9 mouse cellular contexts compared by ENCODE assay signal in the genomic region with DNA sequence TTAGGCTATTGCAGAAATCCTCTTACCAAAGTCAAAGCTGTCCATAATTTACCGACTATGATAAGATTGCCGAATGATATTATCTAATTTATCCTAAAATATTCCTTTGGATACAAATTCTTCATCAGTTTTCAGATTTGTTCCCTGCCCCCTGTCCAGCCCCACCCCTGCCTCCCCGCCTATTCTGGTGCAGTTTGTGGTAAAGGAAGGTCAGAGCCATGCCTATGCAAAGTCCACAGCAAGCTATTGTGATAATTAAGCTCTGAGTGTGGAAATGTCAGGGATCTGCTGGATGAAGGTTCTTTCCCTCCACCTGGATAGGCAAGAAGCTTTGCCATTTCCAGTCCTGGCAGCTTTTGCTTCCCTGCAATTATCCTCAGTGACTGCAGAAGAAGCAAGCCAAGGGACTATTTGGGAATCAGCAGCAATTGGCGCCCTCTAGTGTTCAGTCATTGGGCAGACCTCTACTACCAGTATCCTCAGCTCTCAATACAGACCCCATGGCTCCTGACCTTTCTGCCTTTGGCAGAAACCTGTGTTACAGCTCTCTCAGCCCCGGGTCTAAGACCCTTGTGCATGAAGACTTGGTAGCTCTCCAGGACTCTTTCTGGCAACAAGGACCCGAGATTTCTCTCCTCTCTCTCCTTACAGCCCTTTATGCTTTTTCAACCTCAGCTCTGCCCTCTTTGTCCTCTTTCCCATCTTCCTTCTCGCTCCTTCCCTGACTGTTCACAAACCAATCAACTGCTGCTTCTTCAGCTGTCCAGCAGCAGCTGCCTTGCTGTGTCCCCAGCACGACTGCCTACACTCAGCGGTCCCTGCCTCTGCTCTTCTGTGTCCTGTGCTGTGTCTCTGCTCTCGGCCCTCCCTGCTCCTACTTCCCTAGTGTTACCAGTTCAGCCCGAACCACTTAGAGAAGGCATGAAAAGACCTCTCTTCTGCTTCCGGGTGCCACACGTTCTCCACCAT. TPM values are rescaled to one million over a fixed set of nuclear protein-coding genes. Genes with fewer than 3 reads are reported as not detected.
DNase-seq lines count a peak whose midpoint lies in the region; ATAC-seq and TF ChIP-seq lines count a peak whose summit lies in the region.
"Not testable (repeated sequence)": the region's sequence is repeated elsewhere in the genome, so short reads cannot be mapped to it uniquely, and the experiment has no call there.
"Had no signal": no experiment of that assay in that cellular context is flagged by ENCODE, and none has a peak within 500 bp of the region (broad histone marks: within the 10 kb centered on the region; RNA-seq: fewer than 3 reads in every experiment).

No protein-coding gene starts in this region.

- peak; percentile 44 for DNase-seq in 3T3-L1 (ENCODE audit: low read depth, low spot score)
- DNase-seq in brain, adult 2 months (ENCODE audit: low read depth, low spot score) = peak; percentile 89
- DNase-seq in kidney, postnatal 0 days (ENCODE audit: low spot score) = peak; percentile 80

- ATAC-seq in erythroid progenitor cell, adult 5-6 weeks (replicated peaks; ENCODE audit: low FRiP score, poor library complexity, severe bottlenecking) = peak; percentile 77
- ATAC-seq in heart, embryonic 14.5 days (ENCODE audit: insufficient number of reproducible peaks, insufficient read depth, low FRiP score, low read depth) = 0 out of 2 replicates have a peak, but pooled peaks have one; percentile 17
- ATAC-seq in kidney, postnatal 0 days (replicated peaks; ENCODE audit: low FRiP score, low read depth) = peak; percentile 75
- 0 out of 2 replicates have a peak, but pooled peaks have one; percentile 55 for ATAC-seq in limb, embryonic 15.5 days (ENCODE audit: insufficient number of reproducible peaks, low FRiP score, low TSS enrichment, low read depth)
- ATAC-seq in midbrain, embryonic 15.5 days (replicated peaks) = peak; percentile 95

- peak; percentile 77 for TF ChIP-seq CTCF in kidney, postnatal 0 days (IDR thresholded peaks at IDR 0.05; ENCODE audit: low read depth)
- peak; percentile 51; the same call in 1 of the 2 replicates for TF ChIP-seq CTCF in small intestine, adult 2 months (IDR thresholded peaks at IDR 0.05; ENCODE audit: extremely low read depth, insufficient read length, insufficient replicate concordance, low read depth, low read length)

- not testable (repeated sequence) for TF ChIP-seq POLR2A in small intestine, adult 2 months (IDR thresholded peaks at IDR 0.05; ENCODE audit: low read depth, low read length)

- not testable (repeated sequence) for H3K9me3 ChIP-seq in heart, embryonic 14.5 days (ENCODE audit: control insufficient read depth, low read length); kidney, postnatal 0 days (replicated peaks; ENCODE audit: low read length); limb, embryonic 15.5 days; midbrain, embryonic 15.5 days

- not testable (repeated sequence) for H3K36me3 ChIP-seq in heart, embryonic 14.5 days (ENCODE audit: control insufficient read depth, insufficient read depth, low read length); kidney, postnatal 0 days (ENCODE audit: insufficient read depth, low read length); limb, embryonic 15.5 days; midbrain, embryonic 15.5 days (replicated peaks); small intestine, adult 2 months (ENCODE audit: control insufficient read depth, insufficient read depth, low read length)

- WGBS in heart, embryonic 14.5 days = 49% methylated on average over 12 of the region's 13 CpGs
- 52% methylated on average over 13 of the region's 13 CpGs for WGBS in kidney, postnatal 0 days
- 53% methylated on average over 12 of the region's 13 CpGs for WGBS in limb, embryonic 15.5 days
- 57% methylated on average over 13 of the region's 13 CpGs for WGBS in midbrain, embryonic 15.5 days
- 30% methylated on average over 13 of the region's 13 CpGs for WGBS in small intestine, adult 2 months

- H3K27ac ChIP-seq in heart, embryonic 14.5 days (replicated peaks in 1 of 2; ENCODE audit: control insufficient read depth in 1 of 2, insufficient read depth in 1 of 2, low read depth in 2 of 2, low read length in 2 of 2); kidney, postnatal 0 days; limb, embryonic 15.5 days; midbrain, embryonic 15.5 days: not testable (repeated sequence)
- peak overlapping the region; percentile 100 for H3K27ac ChIP-seq in small intestine, adult 2 months (ENCODE audit: insufficient read depth, low read depth, low read length)

- H3K4me1 ChIP-seq in heart, embryonic 14.5 days (ENCODE audit: control insufficient read depth in 2 of 2, insufficient read depth in 2 of 2, low read length in 2 of 2); kidney, postnatal 0 days (replicated peaks; ENCODE audit: insufficient read depth, low read length); limb, embryonic 15.5 days; midbrain, embryonic 15.5 days; small intestine, adult 2 months (ENCODE audit: control insufficient read depth, insufficient read depth, insufficient read length, low read length): not testable (repeated sequence)

- H3K9ac ChIP-seq in heart, embryonic 14.5 days (ENCODE audit: low read length); kidney, postnatal 0 days (ENCODE audit: low read depth, low read length); limb, embryonic 15.5 days; midbrain, embryonic 15.5 days: not testable (repeated sequence)

- H3K4me3 ChIP-seq in heart, embryonic 14.5 days (ENCODE audit: control insufficient read depth in 1 of 2, insufficient read depth in 1 of 2, low read depth in 1 of 2, low read length in 2 of 2); kidney, postnatal 0 days (replicated peaks; ENCODE audit: low read depth, low read length); limb, embryonic 15.5 days; midbrain, embryonic 15.5 days: not testable (repeated sequence)
- peak overlapping the region; percentile 49 for H3K4me3 ChIP-seq in small intestine, adult 2 months (ENCODE audit: low read depth, low read length)

- not testable (repeated sequence) for H3K27me3 ChIP-seq in heart, embryonic 14.5 days (ENCODE audit: control insufficient read depth, insufficient read depth, low read length); kidney, postnatal 0 days (ENCODE audit: insufficient read depth, low read length); limb, embryonic 15.5 days; midbrain, embryonic 15.5 days (replicated peaks); small intestine, adult 2 months (ENCODE audit: control insufficient read depth, insufficient read depth, low read length)

- H3K4me2 ChIP-seq in heart, embryonic 14.5 days (ENCODE audit: low read length); kidney, postnatal 0 days (ENCODE audit: low read length); limb, embryonic 15.5 days; midbrain, embryonic 15.5 days: not testable (repeated sequence)

RNA-seq across cellular contexts. Expression of a gene that starts 6.7 kb away (rescaled TPM):
- total RNA-seq in erythroid progenitor cell, adult 5-6 weeks (2015; ENCODE audit: low replicate concordance) = not detected in 2 replicates
- total RNA-seq in erythroid progenitor cell, adult 5-6 weeks (2017; ENCODE audit: low replicate concordance) = not detected in 2 replicates
- not detected in 2 replicates for polyA plus RNA-seq in heart, embryonic 14.5 days (2014; fragmentation: Nextera tagmentation; extraction: Ambion mirVana)
- 0.54 and 0.66 TPM in 2 replicates for polyA plus RNA-seq in kidney, postnatal 0 days (2015; fragmentation: Nextera tagmentation; extraction: Ambion mirVana)
- polyA plus RNA-seq in limb, embryonic 15.5 days (2015; fragmentation: Nextera tagmentation; extraction: Ambion mirVana) = not detected in 2 replicates
- polyA plus RNA-seq in midbrain, embryonic 15.5 days (2015; fragmentation: Nextera tagmentation; extraction: Ambion mirVana) = not detected in 2 replicates
- polyA plus RNA-seq in small intestine, adult 2 months (2012; rRNA removed) = 0.24 TPM in 1 of 2 replicates, not detected in the other
- polyA plus RNA-seq: CD4-positive, CD25-positive, alpha-beta regulatory T cell, adult 4 months had no signal

RNA-seq across cellular contexts. Expression of a gene that starts 32.1 kb away (rescaled TPM):
- not detected in 2 replicates for total RNA-seq in erythroid progenitor cell, adult 5-6 weeks (2015; ENCODE audit: low replicate concordance)
- not detected in 2 replicates for total RNA-seq in erythroid progenitor cell, adult 5-6 weeks (2017; ENCODE audit: low replicate concordance)
- polyA plus RNA-seq in heart, embryonic 14.5 days (2014; fragmentation: Nextera tagmentation; extraction: Ambion mirVana) = not detected in 2 replicates
- polyA plus RNA-seq in kidney, postnatal 0 days (2015; fragmentation: Nextera tagmentation; extraction: Ambion mirVana) = 1.9 and 2.2 TPM in 2 replicates
- not detected in 2 replicates for polyA plus RNA-seq in limb, embryonic 15.5 days (2015; fragmentation: Nextera tagmentation; extraction: Ambion mirVana)
- not detected in 2 replicates for polyA plus RNA-seq in midbrain, embryonic 15.5 days (2015; fragmentation: Nextera tagmentation; extraction: Ambion mirVana)
- polyA plus RNA-seq in small intestine, adult 2 months (2012; rRNA removed) = 54.1 and 189 TPM in 2 replicates
- polyA plus RNA-seq: CD4-positive, CD25-positive, alpha-beta regulatory T cell, adult 4 months had no signal

RNA-seq across cellular contexts. Expression of a gene that starts 48.6 kb away (rescaled TPM):
- total RNA-seq in erythroid progenitor cell, adult 5-6 weeks (2015; ENCODE audit: low replicate concordance) = not detected in 2 replicates
- not detected in 2 replicates for total RNA-seq in erythroid progenitor cell, adult 5-6 weeks (2017; ENCODE audit: low replicate concordance)
- 0.16 and 0.47 TPM in 2 replicates for polyA plus RNA-seq in heart, embryonic 14.5 days (2014; fragmentation: Nextera tagmentation; extraction: Ambion mirVana)
- polyA plus RNA-seq in kidney, postnatal 0 days (2015; fragmentation: Nextera tagmentation; extraction: Ambion mirVana) = 0.71 and 0.84 TPM in 2 replicates
- polyA plus RNA-seq in limb, embryonic 15.5 days (2015; fragmentation: Nextera tagmentation; extraction: Ambion mirVana) = 0.23 TPM in 1 of 2 replicates, not detected in the other
- polyA plus RNA-seq in midbrain, embryonic 15.5 days (2015; fragmentation: Nextera tagmentation; extraction: Ambion mirVana) = 1.7 and 2.2 TPM in 2 replicates
- 0.03 and 0.34 TPM in 2 replicates for polyA plus RNA-seq in small intestine, adult 2 months (2012; rRNA removed)
- polyA plus RNA-seq: CD4-positive, CD25-positive, alpha-beta regulatory T cell, adult 4 months had no signal

Comparison
In these comparisons a context has a peak if more than half of its experiments do, and no peak if none do; other contexts are left out.
1. ATAC-seq: peak in every context shown above with its lines; median percentile 95 in midbrain, embryonic 15.5 days; 77 in erythroid progenitor cell, adult 5-6 weeks; 75 in kidney, postnatal 0 days; 55 in limb, embryonic 15.5 days; 17 in heart, embryonic 14.5 days.
2. RNA of a gene that starts 32.1 kb away (polyA plus RNA-seq): 54.1 to 189 TPM in small intestine, adult 2 months; 1.9 to 2.2 TPM in kidney, postnatal 0 days, not detected in heart, embryonic 14.5 days, not detected in limb, embryonic 15.5 days and not detected in midbrain, embryonic 15.5 days; every median in the first group is over 10 times any median in the second.
3. Peak in every context shown above with its lines, with median percentiles within 50 percentile points of each other: DNase-seq.